30 mouse cellular contexts compared by ENCODE assay signal in genomic region chr6:12831916-12832315, GRCm38 (mm10).
"Had no signal": no experiment of that assay in that cellular context is flagged by ENCODE, and none has a peak within 500 bp of the region (broad histone marks: within the 10 kb centered on the region; RNA-seq: fewer than 3 reads in every experiment).

No protein-coding gene starts in this region.

- DNase-seq: left cerebral cortex, postnatal 4 days; liver; liver, embryonic 13.5 days; liver, postnatal 0 days; lung, adult 18-20 months; lung, adult 2 months; lung, embryonic 14.5 days; lung, postnatal 10 days; lung, postnatal 14 days; lung, postnatal 36 days; lung, postnatal 4 days; midbrain, embryonic 14.5 days had no signal

- ATAC-seq: liver, embryonic 12.5 days; liver, postnatal 0 days; lung, postnatal 0 days; midbrain, embryonic 13.5 days; midbrain, embryonic 15.5 days; midbrain, embryonic 16.5 days had no signal

- H3K36me3 ChIP-seq: limb, embryonic 15.5 days; liver, embryonic 12.5 days; liver, embryonic 13.5 days; liver, embryonic 15.5 days; lung, embryonic 15.5 days; midbrain, embryonic 10.5 days; midbrain, embryonic 12.5 days; midbrain, embryonic 13.5 days; midbrain, embryonic 15.5 days; neural tube, embryonic 12.5 days had no signal

- H3K27ac ChIP-seq: left cerebral cortex, adult 2 months; limb, embryonic 15.5 days; liver, embryonic 12.5 days; liver, embryonic 13.5 days; liver, embryonic 14.5 days; liver, embryonic 15.5 days; lung, embryonic 15.5 days; macrophage; midbrain, embryonic 10.5 days; midbrain, embryonic 12.5 days; midbrain, embryonic 13.5 days; midbrain, embryonic 15.5 days; neural tube, embryonic 12.5 days had no signal

- H3K27me3 ChIP-seq: limb, embryonic 15.5 days; liver, embryonic 12.5 days; liver, embryonic 13.5 days; liver, embryonic 15.5 days; lung, embryonic 15.5 days; megakaryocyte, embryonic 14.5 days; midbrain, embryonic 12.5 days; midbrain, embryonic 13.5 days; midbrain, embryonic 15.5 days; neural tube, embryonic 12.5 days had no signal

- H3K9ac ChIP-seq: limb, embryonic 15.5 days; liver, embryonic 12.5 days; liver, embryonic 13.5 days; liver, embryonic 14.5 days; liver, embryonic 15.5 days; liver, postnatal 0 days; lung, embryonic 14.5 days; lung, embryonic 15.5 days; midbrain, embryonic 12.5 days; midbrain, embryonic 13.5 days; midbrain, embryonic 15.5 days; neural tube, embryonic 12.5 days had no signal

- H3K4me2 ChIP-seq: limb, embryonic 15.5 days; liver, embryonic 11.5 days; liver, embryonic 12.5 days; liver, embryonic 13.5 days; liver, embryonic 15.5 days; lung, embryonic 14.5 days; lung, embryonic 15.5 days; midbrain, embryonic 11.5 days; midbrain, embryonic 12.5 days; midbrain, embryonic 13.5 days; midbrain, embryonic 15.5 days; neural tube, embryonic 12.5 days had no signal

- H3K9me3 ChIP-seq: limb, embryonic 15.5 days; liver, embryonic 12.5 days; liver, embryonic 13.5 days; liver, embryonic 15.5 days; lung, embryonic 15.5 days; midbrain, embryonic 10.5 days; midbrain, embryonic 12.5 days; midbrain, embryonic 13.5 days; midbrain, embryonic 15.5 days; neural tube, embryonic 12.5 days had no signal

- H3K4me1 ChIP-seq: limb, embryonic 15.5 days; liver, embryonic 12.5 days; liver, embryonic 13.5 days; liver, embryonic 15.5 days; lung, embryonic 15.5 days; megakaryocyte, embryonic 14.5 days; midbrain, embryonic 12.5 days; neural tube, embryonic 12.5 days had no signal

- H3K4me3 ChIP-seq: left cerebral cortex, adult 2 months; limb, embryonic 15.5 days; liver, embryonic 12.5 days; liver, embryonic 13.5 days; liver, embryonic 15.5 days; lung, embryonic 15.5 days; megakaryocyte, embryonic 14.5 days; midbrain, embryonic 10.5 days; midbrain, embryonic 12.5 days; midbrain, embryonic 13.5 days; midbrain, embryonic 15.5 days; myocyte; neural tube, embryonic 12.5 days had no signal
